Mouse (Mus musculus): ENCODE data around the gene Mphosph8.

Gene Mphosph8

DNA sequence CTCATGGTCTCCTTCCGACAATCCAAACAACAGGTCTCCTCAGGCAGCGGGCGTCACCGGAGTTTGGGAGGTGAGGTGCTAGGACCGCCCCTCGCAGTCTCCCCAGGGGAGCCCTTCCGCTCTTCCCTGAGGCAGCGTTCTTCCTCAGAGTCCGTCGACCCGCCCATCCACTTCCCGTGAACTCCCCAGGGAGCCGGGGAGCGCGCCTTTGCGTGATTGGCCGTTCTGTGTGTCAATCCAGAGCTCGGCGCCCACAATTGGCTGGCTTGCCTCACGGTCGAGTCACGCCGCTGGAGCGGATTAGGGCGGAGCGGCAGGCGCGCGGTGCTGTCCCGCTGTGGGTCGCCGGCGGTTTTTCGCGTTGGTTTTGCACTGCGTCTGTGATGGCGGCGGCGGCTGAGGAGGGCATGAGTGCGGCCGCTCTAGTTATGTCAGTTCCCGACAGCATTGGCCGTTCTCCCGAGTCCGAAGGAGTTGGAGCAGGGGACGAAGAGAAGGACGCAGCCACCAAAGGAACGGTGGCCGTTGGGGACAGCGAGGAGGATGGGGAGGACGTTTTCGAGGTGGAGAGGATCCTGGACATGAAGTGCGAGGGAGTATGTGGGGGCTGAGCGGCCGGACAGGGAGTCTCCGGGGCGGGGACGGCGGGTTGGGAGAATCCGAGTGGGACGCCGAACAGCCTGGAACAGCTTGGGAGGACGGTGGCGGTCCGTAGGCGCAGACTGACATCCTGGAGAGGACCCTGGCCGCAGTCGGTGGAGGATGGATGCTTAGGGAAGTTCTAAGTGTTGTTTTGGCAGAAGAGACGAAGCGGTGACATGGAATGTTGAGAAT lies at the start of gene Mphosph8:
TSS of gene Mphosph8 (plus strand) at position 280 of the 834 bp plus-strand sequence.
- DNase-seq (ENCODE audit: low spot score), result peak; percentile 99

DNA sequence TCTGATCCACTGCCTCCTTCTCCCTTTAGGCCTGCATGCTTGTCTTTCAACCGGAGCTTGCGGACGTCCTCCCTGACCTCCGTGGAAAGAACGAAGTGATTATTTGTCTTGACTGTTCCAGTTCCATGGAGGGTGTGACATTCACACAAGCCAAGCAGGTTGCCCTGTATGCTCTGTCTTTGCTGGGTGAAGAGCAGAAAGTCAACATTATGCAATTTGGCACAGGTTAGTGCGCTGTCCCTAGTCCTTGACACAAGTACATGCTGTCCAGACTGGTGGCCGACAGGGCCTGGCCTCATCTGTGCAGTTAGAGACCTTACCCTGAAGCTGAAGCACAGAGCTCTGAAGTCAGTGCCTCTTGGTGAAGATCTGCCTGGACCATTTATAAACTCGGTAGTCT lies 47.6 kb upstream of the Mphosph8 start:
- DNase-seq (ENCODE audit: low spot score), result peak; percentile 1

DNA sequence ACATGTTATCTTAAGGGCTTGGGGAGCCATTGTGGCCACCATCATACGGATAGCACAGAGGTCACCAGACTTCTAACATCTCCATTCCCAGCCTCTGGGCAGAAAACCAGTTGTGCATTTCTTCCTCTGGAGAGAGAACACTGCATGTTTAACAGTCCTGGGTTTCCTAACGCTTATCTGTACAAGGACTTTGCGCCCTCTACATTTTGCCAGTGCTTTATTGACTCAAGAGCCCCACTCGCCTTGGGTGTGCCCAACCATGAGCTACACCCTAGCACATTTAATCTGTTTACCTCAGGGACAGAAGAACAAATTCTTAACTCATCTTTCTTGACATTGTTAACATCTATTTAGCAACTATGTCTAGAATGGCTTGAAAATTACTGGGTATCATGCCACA lies 41.8 kb upstream of the Mphosph8 start:
- no peak for DNase-seq (ENCODE audit: low spot score)

DNA sequence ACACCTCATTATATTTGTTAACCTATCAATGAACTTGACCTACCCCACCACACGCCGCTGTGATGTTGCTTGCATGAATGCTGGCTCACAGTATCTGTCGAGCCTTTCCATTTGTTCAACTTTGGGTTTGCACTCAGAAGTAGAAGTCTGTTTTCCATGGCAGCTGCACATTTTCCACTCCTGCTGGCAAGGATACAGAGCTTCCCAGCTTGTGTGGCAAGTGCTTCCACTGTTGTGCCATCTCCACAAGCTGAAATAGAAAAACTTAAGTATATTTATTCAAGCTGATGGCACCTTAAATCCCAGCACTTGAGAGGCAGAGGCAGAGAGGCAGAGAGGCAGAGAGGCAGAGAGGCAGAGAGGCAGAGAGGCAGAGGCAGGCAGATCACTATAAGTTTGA lies 39.7 kb upstream of the Mphosph8 start:
- no peak for DNase-seq (ENCODE audit: low spot score)

DNA sequence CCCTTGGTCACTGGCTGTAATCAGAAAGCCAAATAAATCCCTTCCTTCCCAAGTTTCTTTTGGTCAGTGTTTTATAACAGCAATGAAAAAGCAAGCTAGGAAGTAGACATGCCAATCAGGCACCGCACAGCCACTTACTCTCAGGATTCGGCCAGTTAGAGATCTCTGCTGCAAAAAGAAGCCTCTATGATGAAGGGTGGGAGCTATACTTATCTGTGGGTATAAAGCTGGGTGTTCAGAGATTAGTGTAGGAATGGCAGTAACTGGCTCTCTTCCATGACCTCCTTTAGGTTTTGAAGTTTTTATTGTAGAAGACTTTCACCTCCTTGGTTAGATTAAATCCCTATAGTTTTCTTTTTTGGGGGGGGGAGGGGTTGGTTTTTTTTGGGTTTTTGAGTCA lies 36.9 kb upstream of the Mphosph8 start:
- no peak for DNase-seq (ENCODE audit: low spot score)

DNA sequence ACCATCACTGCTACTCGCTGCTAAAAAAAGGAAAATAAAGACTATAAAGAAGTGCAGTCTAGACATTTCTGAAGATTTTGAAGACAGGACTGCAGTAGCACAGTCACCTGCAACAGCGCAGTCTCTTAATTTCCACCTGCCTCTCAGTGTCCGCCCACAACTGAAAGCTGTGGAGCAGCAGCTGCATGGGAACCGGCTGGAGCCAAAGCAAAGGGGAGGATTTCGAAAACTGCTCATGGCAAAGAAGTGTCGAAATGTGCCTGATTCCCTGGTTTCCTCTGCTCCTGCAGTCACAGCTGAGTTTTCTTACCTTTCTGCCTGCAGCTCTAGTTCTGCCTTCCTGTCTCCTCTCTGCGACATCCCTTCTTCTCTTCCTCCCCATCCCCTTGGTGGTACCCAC lies 20.8 kb upstream of the Mphosph8 start:
- DNase-seq (ENCODE audit: low spot score), result no peak

DNA sequence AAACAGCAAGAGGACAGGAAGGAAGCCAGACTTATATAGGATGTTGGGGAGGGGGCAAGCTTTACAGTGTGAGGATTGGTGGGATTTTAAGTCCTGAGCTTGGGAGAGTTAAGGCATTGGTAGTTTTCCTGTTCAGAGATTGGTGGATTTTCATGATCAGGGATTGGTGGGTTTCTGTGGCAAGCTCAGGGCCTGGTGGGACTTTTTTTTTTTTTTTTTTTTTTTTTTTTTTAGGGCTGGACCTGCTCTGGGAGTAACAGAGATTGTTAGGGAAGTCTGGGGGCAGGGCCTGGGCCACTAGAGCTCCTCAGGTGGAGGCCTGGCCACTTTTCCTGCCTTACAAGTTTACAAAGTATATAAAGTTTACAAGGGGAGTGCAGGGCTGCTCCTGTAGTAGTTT lies 18.6 kb upstream of the Mphosph8 start:
- no peak for DNase-seq (ENCODE audit: low spot score)

DNA sequence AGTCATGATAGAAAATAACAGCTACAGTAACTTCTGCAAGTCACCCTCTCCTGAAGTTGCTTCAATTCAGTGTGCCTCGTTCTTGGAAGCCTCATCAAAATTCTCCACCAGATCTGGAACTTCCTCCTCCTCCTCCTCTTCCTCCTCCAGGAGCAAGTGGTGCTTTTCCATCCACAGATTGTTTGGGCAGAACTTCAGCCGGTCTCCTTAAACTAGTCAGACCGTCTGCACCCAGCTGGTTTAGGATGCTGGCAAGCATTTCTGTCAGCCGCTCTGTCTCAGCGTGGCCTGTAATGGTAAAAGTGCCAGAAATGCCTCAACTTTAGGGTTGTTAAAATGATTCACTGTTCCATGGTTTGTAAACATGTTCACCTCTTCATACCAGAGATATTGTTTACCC lies 2.4 kb upstream of the Mphosph8 start:
- DNase-seq (ENCODE audit: low spot score), result no peak

DNA sequence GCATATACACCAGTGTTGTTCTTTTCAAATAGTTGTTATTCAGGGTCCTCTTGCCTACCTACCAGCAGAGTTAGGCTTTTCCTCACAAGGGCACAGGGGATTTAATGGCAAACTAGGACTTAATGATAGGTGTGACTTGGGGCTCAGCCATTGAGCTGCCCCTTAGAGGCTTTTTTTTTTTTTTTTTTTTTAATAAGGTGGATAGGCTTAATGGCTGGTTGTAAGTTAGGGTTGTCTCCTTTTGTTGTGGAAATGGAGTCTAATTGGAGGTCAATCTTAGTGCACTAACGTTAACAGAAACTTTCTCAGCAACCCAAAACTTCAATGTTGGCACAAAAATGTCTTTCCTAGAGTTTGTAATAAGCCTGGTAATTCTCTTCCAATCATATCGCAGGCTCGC lies 1.1 kb upstream of the Mphosph8 start:
- DNase-seq (ENCODE audit: low spot score), result no peak

DNA sequence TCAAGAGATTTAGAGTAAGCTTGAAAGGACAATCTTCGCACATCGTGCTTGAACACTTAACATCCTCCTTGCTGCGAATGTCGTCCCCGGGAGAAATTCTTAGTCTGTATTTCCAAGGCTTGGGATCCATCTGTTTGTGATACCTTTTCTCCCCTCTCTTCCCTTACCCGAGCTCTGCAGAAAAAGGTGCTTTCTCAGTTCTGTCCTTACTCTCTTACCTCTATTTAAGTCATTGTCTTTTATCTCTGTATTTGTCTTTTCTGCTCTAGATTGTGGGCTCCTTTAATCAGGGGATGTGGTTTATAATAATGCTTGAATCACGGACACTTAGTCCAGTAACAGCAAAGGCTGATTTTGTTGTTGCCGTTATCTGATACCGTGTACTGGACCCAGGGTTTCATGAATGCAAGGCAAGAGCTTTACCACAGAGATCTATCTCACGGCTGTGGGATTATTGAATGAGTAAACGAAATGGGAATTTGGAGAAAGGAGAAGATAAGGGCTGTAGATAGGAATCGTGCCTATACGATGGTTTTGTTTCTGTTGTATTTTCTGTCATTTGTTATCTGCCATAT lies 1.1 kb downstream of the Mphosph8 start:
- no peak for DNase-seq (ENCODE audit: low spot score)

DNA sequence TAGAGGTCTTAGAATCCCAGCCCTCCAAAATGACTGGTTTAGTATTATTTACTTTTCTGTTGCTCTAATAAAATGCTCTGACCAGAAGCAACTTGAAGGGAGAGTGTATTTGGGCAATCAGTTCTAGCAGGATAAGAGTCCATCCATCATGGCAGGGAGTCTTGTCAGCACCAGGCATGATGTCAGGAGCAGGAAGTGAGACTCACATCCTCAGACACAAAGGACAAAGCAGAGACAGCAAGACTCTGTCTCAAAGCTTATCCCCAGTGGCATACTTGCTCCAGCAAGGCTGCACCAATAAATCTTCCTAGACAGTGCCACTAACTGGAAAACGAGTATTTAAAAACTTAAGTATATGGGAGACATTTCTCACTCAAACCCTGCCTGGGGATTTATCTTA lies 17.4 kb downstream of the Mphosph8 start:
- no peak for DNase-seq (ENCODE audit: low spot score)

DNA sequence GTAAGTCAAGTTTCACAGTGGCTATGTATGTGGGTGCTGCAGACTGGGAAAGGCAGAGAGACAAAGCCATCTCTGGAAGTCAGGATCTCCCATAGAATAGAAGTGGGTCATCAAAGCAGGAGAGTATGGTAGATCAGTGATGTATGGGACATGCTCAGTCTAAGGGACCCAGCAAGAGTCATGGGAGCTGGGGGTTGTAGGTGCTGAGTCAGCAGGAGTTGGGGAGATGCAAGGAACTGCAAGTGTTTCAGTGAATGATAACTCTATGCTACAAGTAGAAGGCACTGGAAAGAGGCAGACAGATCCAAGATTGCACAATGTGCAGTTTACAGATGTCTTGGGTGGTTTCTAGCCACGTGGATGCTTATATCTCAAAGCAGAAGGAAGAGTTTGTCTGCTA lies 21.1 kb downstream of the Mphosph8 start:
- DNase-seq (ENCODE audit: low spot score), result no peak

DNA sequence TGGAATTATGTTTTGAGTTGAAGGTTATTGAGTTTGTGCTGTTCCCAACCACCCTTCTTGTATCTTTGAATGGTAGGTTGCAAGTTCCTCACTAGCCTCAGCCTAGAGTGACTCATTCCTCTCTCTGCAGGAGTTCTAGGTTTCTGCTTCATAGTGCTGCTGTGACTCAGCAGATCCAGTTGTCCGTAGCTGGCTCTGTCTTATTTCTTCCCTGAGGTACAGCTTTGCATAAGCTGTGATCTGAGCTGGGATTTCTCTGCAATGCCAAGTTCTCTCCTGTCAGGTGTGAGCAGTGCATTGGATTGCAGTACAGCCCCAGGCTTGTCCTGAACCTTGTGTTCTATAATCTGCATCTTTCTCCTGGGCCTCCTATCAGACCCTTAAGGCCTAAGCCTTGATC lies 21.7 kb downstream of the Mphosph8 start:
- DNase-seq (ENCODE audit: low spot score), result no peak

DNA sequence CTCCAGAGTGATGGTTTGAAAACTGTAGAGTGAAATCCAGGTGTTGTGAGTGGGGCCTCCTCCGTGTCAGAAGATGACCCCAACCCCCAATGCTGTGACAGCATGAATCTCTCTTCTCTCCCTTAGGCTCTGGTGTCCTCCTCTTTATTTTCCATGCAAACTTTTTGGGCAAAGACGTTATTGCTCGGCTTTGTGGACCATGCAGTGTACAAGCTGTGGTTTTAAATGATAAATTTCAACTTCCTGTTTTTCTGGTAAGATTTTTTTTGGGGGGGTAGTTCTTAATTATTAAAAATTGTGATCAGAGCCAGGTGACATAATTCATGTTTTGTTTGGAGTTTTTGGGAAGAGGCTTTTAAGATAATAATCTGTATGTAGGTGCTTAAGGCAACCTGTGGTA lies 27.4 kb downstream of the Mphosph8 start:
- no peak for DNase-seq (ENCODE audit: low spot score)

DNA sequence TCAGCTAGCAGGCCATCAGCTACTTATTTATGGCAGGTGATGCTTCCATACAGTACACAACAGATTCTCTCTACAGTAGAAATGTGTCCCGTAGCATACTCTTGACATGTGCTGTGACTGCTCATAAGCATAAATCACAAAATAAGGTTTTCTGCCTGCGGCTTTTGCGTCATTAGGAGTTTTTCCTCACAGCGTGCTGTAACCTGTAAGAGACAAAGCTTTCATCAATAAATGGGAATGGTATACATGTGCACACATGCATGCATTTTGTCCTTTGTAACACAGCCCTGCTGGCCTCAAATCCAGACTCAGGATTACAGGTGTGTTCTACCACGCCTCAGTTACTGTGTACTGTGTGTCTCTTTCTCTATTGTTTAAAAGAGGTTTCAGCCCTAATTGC lies 29.8 kb downstream of the Mphosph8 start:
- DNase-seq (ENCODE audit: low spot score), result no peak

DNA sequence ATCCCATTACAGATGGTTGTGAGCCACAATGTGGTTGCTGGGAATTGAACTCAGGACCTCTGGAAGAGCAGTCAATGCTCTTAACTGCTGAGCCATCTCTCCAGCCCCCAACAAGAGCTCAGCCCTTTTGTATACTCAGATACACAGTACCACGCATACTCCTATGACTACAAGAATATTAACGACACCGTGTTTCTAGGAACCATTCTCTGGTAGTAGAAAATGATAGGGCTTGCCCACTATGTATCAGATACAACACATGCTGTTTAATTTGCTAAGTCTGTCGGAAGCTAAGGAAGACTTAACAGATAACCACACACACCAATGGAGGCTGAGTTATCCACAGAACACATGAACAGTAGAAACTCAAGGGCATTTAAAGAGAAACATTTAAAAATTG lies 34.6 kb downstream of the Mphosph8 start:
- DNase-seq (ENCODE audit: low spot score), result no peak

DNA sequence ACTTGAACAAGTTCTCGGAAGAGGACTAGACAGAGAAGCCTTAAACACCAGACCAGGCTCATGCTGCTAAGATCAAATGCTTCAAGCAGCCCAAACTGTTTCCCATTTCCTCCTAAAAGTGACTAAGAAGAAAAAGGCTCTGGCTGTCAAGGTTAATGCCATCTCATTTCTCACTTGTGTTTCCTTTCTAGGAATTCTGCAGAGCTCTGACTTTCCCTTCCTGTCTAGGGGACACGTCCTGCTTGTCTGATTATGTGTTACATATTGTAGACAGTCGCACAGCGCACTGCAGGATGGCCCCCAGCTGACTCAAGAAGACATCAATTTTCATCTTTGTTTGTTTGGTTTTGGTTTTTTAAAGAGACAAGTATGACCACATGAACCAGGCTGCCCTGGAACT lies 37.6 kb downstream of the Mphosph8 start:
- no peak for DNase-seq (ENCODE audit: low spot score)

DNA sequence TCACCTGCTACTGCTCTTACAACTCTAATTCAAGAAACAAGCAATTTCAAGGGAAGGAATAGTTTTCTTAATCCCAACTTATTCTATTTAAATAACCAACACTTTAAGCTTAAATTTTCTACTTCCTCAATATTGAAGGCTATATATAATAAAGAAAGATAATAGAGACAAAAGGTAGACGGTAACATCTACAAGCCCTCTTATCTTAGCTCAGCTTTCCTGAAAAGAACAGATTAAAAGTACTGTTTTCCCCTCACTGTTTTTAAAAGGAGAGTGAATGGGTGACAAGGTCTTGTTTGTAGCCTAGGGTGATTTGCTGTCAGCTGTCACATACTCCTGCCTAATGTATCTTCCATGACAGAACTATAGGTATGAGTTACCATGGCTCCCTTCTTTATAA lies 58.4 kb downstream of the Mphosph8 start:
- no peak for DNase-seq (ENCODE audit: low spot score)

DNA sequence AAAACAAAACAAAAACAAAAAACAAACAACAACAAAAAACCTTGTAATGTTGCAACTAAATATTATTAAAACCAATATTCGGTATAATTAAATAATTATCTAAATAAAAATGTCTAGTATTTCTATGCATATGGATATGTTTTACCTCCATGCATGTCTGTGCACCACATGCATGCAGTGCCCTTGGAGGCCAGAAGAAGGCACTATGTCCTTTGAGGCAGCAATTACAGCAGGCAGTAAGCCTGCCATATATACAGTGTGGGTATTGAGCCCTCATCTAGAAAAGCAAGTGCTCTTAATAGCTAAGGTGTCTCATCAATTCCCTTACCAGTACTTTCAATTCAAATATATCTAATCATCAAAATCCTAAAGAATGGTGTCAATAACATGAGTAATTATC lies 72.1 kb downstream of the Mphosph8 start:
- no peak for DNase-seq (ENCODE audit: low spot score)
